Mouse (Mus musculus) olfactory bulb, adult 2 months (tissue): ENCODE measurements around the gene Zfp947.
"Not testable (repeated sequence)": the region's sequence is repeated elsewhere in the genome, so short reads cannot be mapped to it uniquely, and the experiment has no call there.

Source experiments
- CTCF ChIP-seq: fragments of 200-500 bp; IDR thresholded peaks from 2 replicates; pipeline ENCODE4 v1.5.1; 2012; ENCODE audit warnings: low read depth, mild to moderate bottlenecking, low read length, moderate library complexity; ENCODE audit not compliant: insufficient read depth
- POLR2A ChIP-seq: fragments of 200-500 bp; IDR thresholded peaks from 2 replicates; pipeline ENCODE4 v1.6.1; 2012; ENCODE audit warnings: mild to moderate bottlenecking, low read depth, low read length, moderate library complexity; ENCODE audit not compliant: insufficient read depth

- TF ChIP-seq CTCF, POLR2A: not testable (repeated sequence)
Measured at GRCm38 (mm10) chr17:22153951-22154350, 12.0 kb downstream of the Zfp947 start.
